Mouse (Mus musculus) ES-Bruce4 (cell line): Measurements from ENCODE around the gene Tcf15. TPM values are rescaled to one million over a fixed set of nuclear protein-coding genes. Genes with fewer than 3 reads are reported as not detected.

ENCODE experiments used
- H3K27ac ChIP-seq: 2 replicates; pipeline ENCODE4 v1.5.1; 2012; ENCODE audit warnings: low read length, inconsistent platforms; ENCODE audit not compliant: insufficient read depth
- H3K27me3 ChIP-seq: 2 replicates; pipeline ENCODE4 v1.6.1; 2012; ENCODE audit warnings: mild to moderate bottlenecking, low read length, inconsistent platforms; ENCODE audit not compliant: control insufficient read depth, poor library complexity, insufficient read depth, severe bottlenecking
- H3K36me3 ChIP-seq: 2 replicates; pipeline ENCODE4 v1.6.1; 2012; ENCODE audit warnings: inconsistent platforms, mild to moderate bottlenecking, low read length, moderate library complexity; ENCODE audit not compliant: control insufficient read depth, poor library complexity, insufficient read depth, severe bottlenecking
- H3K4me1 ChIP-seq: one replicate; pipeline ENCODE4 v1.8.1; 2011; ENCODE audit warnings: low read length; ENCODE audit not compliant: control insufficient read depth, insufficient read depth
- H3K4me3 ChIP-seq: 2 replicates; pipeline ENCODE4 v1.5.1; 2011; ENCODE audit warnings: low read depth, mild to moderate bottlenecking, low read length
- H3K9ac ChIP-seq: 2 replicates; pipeline ENCODE4 v1.6.1; 2012; ENCODE audit warnings: low read depth, mild to moderate bottlenecking, inconsistent platforms; ENCODE audit not compliant: poor library complexity, severe bottlenecking
- H3K9me3 ChIP-seq: replicated peaks from 2 replicates; pipeline ENCODE4 v1.6.1; 2012; ENCODE audit warnings: mild to moderate bottlenecking, low read length, inconsistent platforms; ENCODE audit not compliant: control insufficient read depth, poor library complexity, insufficient read depth, severe bottlenecking
- CTCF ChIP-seq: IDR thresholded peaks from one replicate; pipeline ENCODE4 v1.8.1; 2011; ENCODE audit warnings: low read depth, low read length
- EP300 ChIP-seq: IDR thresholded peaks from 2 replicates; pipeline ENCODE4 v1.6.1; 2011; ENCODE audit warnings: low read depth, low read length; ENCODE audit not compliant: insufficient read depth
- POLR2A ChIP-seq: IDR thresholded peaks from one replicate; pipeline ENCODE4 v1.8.1; 2011; ENCODE audit warnings: low read length; ENCODE audit not compliant: insufficient read depth
- polyA plus RNA-seq: library from polyadenylated mRNA; stranded (reverse); fragments of >200 nt; gene quantifications from 2 replicates; pipeline ENCODE4 v1.2.4, GENCODE M21; 2011; ENCODE audit warnings: low read depth; ENCODE audit not compliant: missing spikeins, insufficient read depth, insufficient read length

Gene Tcf15
- polyA plus RNA-seq, 1 experiment, result 8.3 TPM

GRCm38 (mm10) chr2:152167851-152168290 lies 24.5 kb downstream of the Tcf15 start:
- TF ChIP-seq POLR2A, result no peak
- TF ChIP-seq CTCF, result no peak
- no peak for TF ChIP-seq EP300
- Histone ChIP-seq H3K9me3 (no peaks in the 10 kb centered on the region), H3K4me3 (no peak overlapping the region), H3K9ac (no peak overlapping the region), H3K27ac (no peak overlapping the region), H3K36me3 (no peaks in the 10 kb centered on the region), H3K27me3 (no peaks in the 10 kb centered on the region), H3K4me1 (no peaks in the 10 kb centered on the region)

DNA sequence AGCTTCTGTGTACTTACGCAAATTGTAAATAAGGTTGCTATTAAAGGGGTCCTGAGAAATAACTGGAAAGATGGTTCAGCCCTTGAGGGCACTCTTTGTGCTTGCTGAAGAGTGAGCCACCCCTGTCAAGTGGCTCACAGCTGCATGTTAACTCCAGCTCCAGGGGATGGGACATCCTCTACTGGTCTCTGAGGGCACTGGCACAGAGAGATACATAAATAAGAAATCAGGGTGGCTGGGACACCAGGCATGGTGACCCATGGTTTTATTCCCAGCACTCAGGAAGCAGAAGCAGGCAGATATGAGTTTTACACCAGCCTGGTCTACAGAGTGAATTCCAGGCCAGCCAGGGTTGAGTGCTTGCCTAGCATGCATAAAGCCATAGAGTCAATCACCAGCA lies 26.0 kb downstream of the Tcf15 start:
- no peaks in the 10 kb centered on the region for H3K4me1 ChIP-seq
- TF ChIP-seq POLR2A, result no peak
- TF ChIP-seq EP300, result no peak
- TF ChIP-seq CTCF, result no peak
- no peaks in the 10 kb centered on the region for H3K36me3 ChIP-seq
- H3K27me3 ChIP-seq, result no peaks in the 10 kb centered on the region
- 0 out of 2 replicates have a peak, but pooled peaks cover 5% of the 10 kb centered on the region for H3K9me3 ChIP-seq
- no peak overlapping the region for H3K4me3 ChIP-seq
- H3K27ac ChIP-seq, result no peak overlapping the region
- no peak overlapping the region for H3K9ac ChIP-seq

DNA sequence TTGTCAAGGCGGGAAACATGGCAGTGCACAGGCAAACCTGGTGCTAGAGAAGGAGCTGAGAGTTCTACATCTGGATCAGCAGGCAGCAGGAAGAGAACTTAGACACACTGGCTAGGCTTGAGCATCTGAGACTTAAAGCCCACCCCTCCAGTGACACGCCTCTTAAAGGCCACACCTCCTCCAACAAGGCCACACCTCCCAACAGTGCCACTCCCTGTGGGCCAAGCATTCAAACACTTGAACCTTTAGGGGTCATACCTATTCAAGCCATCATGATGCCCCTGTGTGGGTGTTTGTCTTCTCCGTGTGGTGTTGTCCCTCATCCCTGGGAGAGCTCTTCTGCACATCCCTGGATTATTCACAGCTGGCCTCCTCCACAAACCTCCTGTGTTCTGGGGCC lies 31.5 kb downstream of the Tcf15 start:
- H3K4me1 ChIP-seq, result no peaks in the 10 kb centered on the region
- no peaks in the 10 kb centered on the region for H3K27me3 ChIP-seq
- TF ChIP-seq CTCF (no peak), EP300 (no peak), POLR2A (no peak)
- H3K4me3 ChIP-seq, result no peak overlapping the region
- H3K9ac ChIP-seq, result no peak overlapping the region
- 0 out of 2 replicates have a peak, but pooled peaks cover 6% of the 10 kb centered on the region for H3K9me3 ChIP-seq
- 0 out of 2 replicates have a peak overlapping the region, but pooled peaks have one; percentile 32 for H3K27ac ChIP-seq
- H3K36me3 ChIP-seq, result no peaks in the 10 kb centered on the region

GRCm38 (mm10) chr2:152176659-152177058 lies 33.3 kb downstream of the Tcf15 start:
- no peaks in the 10 kb centered on the region for H3K4me1 ChIP-seq
- TF ChIP-seq POLR2A (no peak), CTCF (no peak), EP300 (no peak)
- peak overlapping the region; percentile 27 for H3K4me3 ChIP-seq
- no peaks in the 10 kb centered on the region for H3K27me3 ChIP-seq
- H3K36me3 ChIP-seq, result no peaks in the 10 kb centered on the region
- H3K27ac ChIP-seq, result peak overlapping the region; percentile 98
- H3K9ac ChIP-seq, result peak overlapping the region; percentile 29
- H3K9me3 ChIP-seq, result 0 out of 2 replicates have a peak, but pooled peaks cover 6% of the 10 kb centered on the region

DNA sequence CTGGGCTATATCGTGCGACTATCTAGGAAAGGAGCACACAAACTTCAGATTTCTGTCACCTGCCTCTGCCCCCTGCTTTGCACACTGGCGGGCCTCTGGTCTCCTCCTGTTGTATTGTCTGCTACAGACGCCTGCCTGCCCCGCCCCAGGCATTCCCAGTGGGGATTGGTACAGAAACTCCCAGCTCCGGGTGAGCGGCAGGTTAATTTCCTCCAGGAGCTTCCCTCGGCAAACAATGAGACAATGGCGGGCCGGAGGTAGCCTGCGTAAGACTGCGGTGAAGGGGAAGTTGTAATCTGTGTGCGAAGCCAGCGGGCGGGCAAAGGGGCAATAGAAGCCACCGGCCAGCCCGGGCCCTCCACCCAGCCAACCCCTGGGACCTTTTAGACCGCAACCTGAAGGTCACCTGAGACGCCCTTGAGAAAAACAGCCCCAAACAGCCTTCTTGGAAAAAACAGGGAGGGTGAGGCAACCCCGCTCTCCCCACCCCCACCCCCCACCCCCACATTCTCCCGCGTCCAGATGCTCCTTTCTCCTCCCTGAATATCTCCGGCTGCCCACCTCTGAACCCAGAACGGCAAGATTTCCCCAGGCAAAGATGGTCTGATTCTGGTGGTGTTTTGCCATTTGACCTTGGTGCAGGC lies 33.9 kb downstream of the Tcf15 start:
- Histone ChIP-seq H3K9ac (peak overlapping the region; percentile 72), H3K4me3 (peak overlapping the region; percentile 83), H3K9me3 (0 out of 2 replicates have a peak, but pooled peaks cover 6% of the 10 kb centered on the region), H3K36me3 (peaks cover 1% of the 10 kb centered on the region), H3K27ac (peak overlapping the region; percentile 99), H3K4me1 (no peaks in the 10 kb centered on the region), H3K27me3 (no peaks in the 10 kb centered on the region)
- TF ChIP-seq POLR2A (no peak), EP300 (peak; percentile 95; the same call in 1 of the 2 replicates), CTCF (no peak)

- Histone ChIP-seq H3K27ac (peak overlapping the region; percentile 99), H3K4me1 (no peaks in the 10 kb centered on the region), H3K9ac (peak overlapping the region; percentile 72), H3K4me3 (peak overlapping the region; percentile 83), H3K36me3 (peaks cover 5% of the 10 kb centered on the region), H3K9me3 (0 out of 2 replicates have a peak, but pooled peaks cover 6% of the 10 kb centered on the region), H3K27me3 (no peaks in the 10 kb centered on the region)
- TF ChIP-seq POLR2A (no peak), EP300 (no peak), CTCF (no peak)
Observed at GRCm38 (mm10) chr2:152177806-152178170, 34.4 kb downstream of the Tcf15 start.
